Mouse (Mus musculus): ENCODE results near the gene Pid1. TPM values are rescaled to one million over a fixed set of nuclear protein-coding genes. Genes with fewer than 3 reads are reported as not detected.
"Not testable (repeated sequence)": the region's sequence is repeated elsewhere in the genome, so short reads cannot be mapped to it uniquely, and the experiment has no call there.

The Pid1 gene
- polyA plus RNA-seq, 1 experiment from 2014 or later = 59.5 TPM

DNA sequence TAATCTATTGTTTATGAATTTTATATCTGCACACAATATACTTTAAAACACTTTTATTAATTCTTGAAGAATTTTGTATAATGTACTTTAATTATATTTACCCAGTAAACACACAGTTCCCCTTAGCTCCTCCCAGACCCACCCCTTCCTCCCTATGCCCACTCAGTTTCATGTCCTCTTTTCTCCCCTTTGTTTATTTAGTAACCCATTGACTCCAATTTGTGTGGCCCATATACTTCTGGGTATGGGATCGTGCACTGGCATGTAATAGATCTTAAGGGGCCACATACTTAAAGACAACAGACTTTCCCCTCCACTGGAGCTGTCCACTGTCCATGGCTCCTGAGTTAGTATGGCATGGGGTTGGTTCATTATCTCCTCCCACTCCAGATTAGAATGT, 112.8 kb downstream of the Pid1 start:
- Histone ChIP-seq H3K9ac (no peak overlapping the region), H3K4me1 (peaks cover 12% of the 10 kb centered on the region), H3K4me2 (no peak overlapping the region), H3K36me3 (ENCODE audit: poor library complexity, severe bottlenecking) (no peaks in the 10 kb centered on the region), H3K27me3 (no peaks in the 10 kb centered on the region), H3K4me3 (no peak overlapping the region), H3K27ac (no peak overlapping the region), H3K9me3 (replicated peaks) (no peaks in the 10 kb centered on the region)
- ATAC-seq = no peak
- 46% methylated on average over 1 of the region's 1 CpGs for WGBS

- H3K4me2 ChIP-seq = no peak overlapping the region
- H3K9ac ChIP-seq = no peak overlapping the region
- 86% methylated on average over 1 of the region's 1 CpGs for WGBS
- H3K27me3 ChIP-seq = no peaks in the 10 kb centered on the region
- peaks cover 12% of the 10 kb centered on the region for H3K4me1 ChIP-seq
- H3K27ac ChIP-seq = no peak overlapping the region
- H3K36me3 ChIP-seq (ENCODE audit: poor library complexity, severe bottlenecking) = no peaks in the 10 kb centered on the region
- H3K9me3 ChIP-seq (replicated peaks) = no peaks in the 10 kb centered on the region
- H3K4me3 ChIP-seq = no peak overlapping the region
- no peak for ATAC-seq
Measured at GRCm38 (mm10) chr1:84250770-84251169, 113.2 kb downstream of the Pid1 start.

GRCm38 (mm10) chr1:84249772-84250338, 114.1 kb downstream of the Pid1 start:
- Histone ChIP-seq H3K4me3 (no peak overlapping the region), H3K36me3 (ENCODE audit: poor library complexity, severe bottlenecking) (no peaks in the 10 kb centered on the region), H3K4me2 (no peak overlapping the region), H3K9me3 (replicated peaks) (no peaks in the 10 kb centered on the region), H3K9ac (no peak overlapping the region), H3K27ac (no peak overlapping the region), H3K27me3 (no peaks in the 10 kb centered on the region), H3K4me1 (peaks cover 12% of the 10 kb centered on the region)
- WGBS = 45% methylated on average over 6 of the region's 6 CpGs
- peak; percentile 70 for ATAC-seq

- Histone ChIP-seq H3K4me3 (no peak overlapping the region), H3K36me3 (ENCODE audit: poor library complexity, severe bottlenecking) (no peaks in the 10 kb centered on the region), H3K27me3 (no peaks in the 10 kb centered on the region), H3K4me1 (peaks cover 12% of the 10 kb centered on the region), H3K9me3 (replicated peaks) (no peaks in the 10 kb centered on the region), H3K9ac (no peak overlapping the region), H3K27ac (no peak overlapping the region), H3K4me2 (no peak overlapping the region)
- no peak for ATAC-seq
- WGBS = 90% methylated on average over 3 of the region's 3 CpGs
Measured at GRCm38 (mm10) chr1:84247111-84247510, 116.9 kb downstream of the Pid1 start.

DNA sequence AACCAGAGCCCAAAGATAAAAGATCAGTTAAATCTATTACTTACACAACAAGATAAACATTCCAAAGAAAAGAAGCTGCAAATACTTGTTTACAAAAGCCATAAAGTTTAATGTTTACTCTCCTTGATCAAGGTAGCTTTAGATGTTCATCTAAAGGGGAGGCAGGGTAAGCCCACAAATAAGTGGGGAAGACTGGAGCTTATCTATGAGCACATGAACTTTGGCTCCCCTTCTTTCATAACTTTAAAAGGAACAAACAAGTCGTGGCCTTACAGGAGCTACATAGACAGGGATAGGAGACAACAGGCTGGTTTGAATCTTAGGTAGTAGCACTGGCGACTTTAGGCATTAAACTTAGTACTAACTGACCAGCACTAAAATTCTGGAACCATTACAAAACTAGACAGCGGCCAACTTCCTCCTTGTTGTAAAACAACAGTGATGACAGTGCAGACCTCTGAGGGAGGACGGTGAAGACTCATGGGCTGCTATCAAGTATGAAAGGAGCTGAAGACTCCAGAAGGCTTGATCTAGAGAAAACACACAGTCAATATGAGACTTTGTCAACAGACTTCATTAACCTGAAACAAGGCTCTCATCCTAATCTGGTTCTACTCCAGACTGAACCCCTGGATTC, 122.7 kb downstream of the Pid1 start:
- Histone ChIP-seq H3K9ac (no peak overlapping the region), H3K9me3 (replicated peaks) (no peaks in the 10 kb centered on the region), H3K36me3 (ENCODE audit: poor library complexity, severe bottlenecking) (no peaks in the 10 kb centered on the region), H3K4me2 (no peak overlapping the region), H3K27me3 (no peaks in the 10 kb centered on the region), H3K27ac (no peak overlapping the region), H3K4me1 (no peaks in the 10 kb centered on the region), H3K4me3 (no peak overlapping the region)
- 94% methylated on average over 4 of the region's 4 CpGs for WGBS
- no peak for ATAC-seq

- ATAC-seq = no peak
- WGBS = 94% methylated on average over 2 of the region's 2 CpGs
- H3K4me3 ChIP-seq = no peak overlapping the region
Measured at GRCm38 (mm10) chr1:84240203-84240602, 123.8 kb downstream of the Pid1 start.

GRCm38 (mm10) chr1:84230431-84230830, 133.5 kb downstream of the Pid1 start:
- H3K27ac ChIP-seq = no peak overlapping the region
- H3K4me2 ChIP-seq = no peak overlapping the region
- H3K9ac ChIP-seq = no peak overlapping the region
- no peak overlapping the region for H3K4me3 ChIP-seq
- WGBS = 81% methylated on average over 2 of the region's 2 CpGs
- no peaks in the 10 kb centered on the region for H3K27me3 ChIP-seq
- no peaks in the 10 kb centered on the region for H3K9me3 ChIP-seq (replicated peaks)
- H3K4me1 ChIP-seq = no peaks in the 10 kb centered on the region
- H3K36me3 ChIP-seq (ENCODE audit: poor library complexity, severe bottlenecking) = no peaks in the 10 kb centered on the region
- ATAC-seq = no peak

More at GRCm38 (mm10) chr1:84240203-84240602, 123.8 kb downstream of the Pid1 start:
- H3K4me1 ChIP-seq = no peaks in the 10 kb centered on the region
- no peaks in the 10 kb centered on the region for H3K27me3 ChIP-seq
- H3K9ac ChIP-seq = no peak overlapping the region
- no peaks in the 10 kb centered on the region for H3K36me3 ChIP-seq (ENCODE audit: poor library complexity, severe bottlenecking)
- no peak overlapping the region for H3K27ac ChIP-seq
- H3K4me2 ChIP-seq = no peak overlapping the region
- H3K9me3 ChIP-seq (replicated peaks) = no peaks in the 10 kb centered on the region

- WGBS = 89% methylated on average over 7 of the region's 7 CpGs
- no peak overlapping the region for H3K9ac ChIP-seq
- no peak overlapping the region for H3K4me2 ChIP-seq
- ATAC-seq = no peak
- no peak overlapping the region for H3K4me3 ChIP-seq
- H3K27ac ChIP-seq = no peak overlapping the region
- no peaks in the 10 kb centered on the region for H3K27me3 ChIP-seq
- H3K4me1 ChIP-seq = no peaks in the 10 kb centered on the region
- H3K9me3 ChIP-seq (replicated peaks) = no peaks in the 10 kb centered on the region
- no peaks in the 10 kb centered on the region for H3K36me3 ChIP-seq (ENCODE audit: poor library complexity, severe bottlenecking)
Measured at GRCm38 (mm10) chr1:84225626-84226025, 138.4 kb downstream of the Pid1 start.

- no peak for ATAC-seq
- Histone ChIP-seq H3K27ac (no peak overlapping the region), H3K9ac (no peak overlapping the region), H3K27me3 (no peaks in the 10 kb centered on the region), H3K4me3 (no peak overlapping the region), H3K4me1 (0 out of 2 replicates have a peak, but pooled peaks cover 5% of the 10 kb centered on the region), H3K4me2 (no peak overlapping the region), H3K36me3 (ENCODE audit: poor library complexity, severe bottlenecking) (no peaks in the 10 kb centered on the region), H3K9me3 (replicated peaks) (no peaks in the 10 kb centered on the region)
- WGBS = 83% methylated on average over 1 of the region's 1 CpGs
Measured at GRCm38 (mm10) chr1:84222051-84222450, 141.9 kb downstream of the Pid1 start.

DNA sequence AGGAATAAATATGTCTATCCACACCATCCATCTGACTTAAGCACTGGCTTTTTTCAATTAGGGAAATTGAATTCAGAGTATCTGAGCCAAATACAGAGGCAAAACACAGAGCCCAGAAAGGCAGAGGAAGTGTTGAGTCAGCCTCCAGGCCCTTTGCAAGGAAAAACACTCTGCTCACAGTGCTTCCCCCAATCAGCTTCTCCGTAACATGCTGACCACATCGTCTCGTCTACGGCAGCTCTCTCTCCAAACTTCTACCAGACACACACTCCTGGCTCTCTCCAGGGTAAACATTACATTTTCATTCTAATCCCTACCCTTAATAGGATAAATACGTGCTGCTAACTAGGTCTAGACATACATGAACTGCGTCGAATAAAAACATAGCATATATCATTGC, 145.4 kb downstream of the Pid1 start:
- Histone ChIP-seq H3K4me3 (no peak overlapping the region), H3K36me3 (ENCODE audit: poor library complexity, severe bottlenecking) (no peaks in the 10 kb centered on the region), H3K4me2 (no peak overlapping the region), H3K27ac (no peak overlapping the region), H3K9me3 (replicated peaks) (no peaks in the 10 kb centered on the region), H3K27me3 (no peaks in the 10 kb centered on the region), H3K4me1 (0 out of 2 replicates have a peak, but pooled peaks cover 5% of the 10 kb centered on the region), H3K9ac (no peak overlapping the region)
- ATAC-seq = no peak
- WGBS = 78% methylated on average over 7 of the region's 7 CpGs

- H3K9me3 ChIP-seq (replicated peaks) = no peaks in the 10 kb centered on the region
- H3K27ac ChIP-seq = no peak overlapping the region
- no peaks in the 10 kb centered on the region for H3K27me3 ChIP-seq
- 15% methylated on average over 2 of the region's 2 CpGs for WGBS
- H3K4me2 ChIP-seq = no peak overlapping the region
- ATAC-seq = no peak
- H3K36me3 ChIP-seq (ENCODE audit: poor library complexity, severe bottlenecking) = no peaks in the 10 kb centered on the region
- H3K4me3 ChIP-seq = no peak overlapping the region
- no peak overlapping the region for H3K9ac ChIP-seq
- peaks cover 9% of the 10 kb centered on the region for H3K4me1 ChIP-seq
Measured at GRCm38 (mm10) chr1:84217777-84218176, 146.2 kb downstream of the Pid1 start.

GRCm38 (mm10) chr1:84211507-84211906, 152.5 kb downstream of the Pid1 start:
- peak overlapping the region; percentile 0; the same call in 1 of the 2 replicates for H3K4me2 ChIP-seq
- 29% methylated on average over 9 of the region's 9 CpGs for WGBS
- no peak overlapping the region for H3K4me3 ChIP-seq
- ATAC-seq = no peak
- no peaks in the 10 kb centered on the region for H3K9me3 ChIP-seq (replicated peaks)
- peaks cover 17% of the 10 kb centered on the region for H3K4me1 ChIP-seq
- no peaks in the 10 kb centered on the region for H3K36me3 ChIP-seq (ENCODE audit: poor library complexity, severe bottlenecking)
- H3K27ac ChIP-seq = no peak overlapping the region
- H3K9ac ChIP-seq = no peak overlapping the region
- no peaks in the 10 kb centered on the region for H3K27me3 ChIP-seq

DNA sequence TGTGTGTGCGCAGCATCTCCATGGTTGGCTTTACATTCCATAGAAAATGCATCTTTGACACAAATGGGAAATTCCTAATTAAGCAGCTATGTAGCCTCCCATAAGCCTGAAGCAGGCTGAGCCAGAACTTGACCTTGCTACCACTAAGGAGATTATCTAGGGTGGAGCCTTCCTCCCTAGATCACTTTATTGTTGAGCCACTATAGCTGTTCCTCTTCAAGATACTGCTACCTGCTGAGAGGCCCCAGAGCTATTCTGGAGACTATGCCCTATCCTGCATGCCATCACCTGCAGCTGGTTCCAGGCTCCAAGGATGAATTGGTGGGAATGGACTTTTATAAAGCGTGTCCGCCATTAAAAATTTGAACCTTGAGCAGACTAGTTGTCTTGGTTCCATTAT, 158.2 kb downstream of the Pid1 start:
- not testable (repeated sequence) for H3K4me1 ChIP-seq; H3K4me3 ChIP-seq; H3K27ac ChIP-seq; ATAC-seq; H3K9ac ChIP-seq; H3K27me3 ChIP-seq; H3K36me3 ChIP-seq (ENCODE audit: poor library complexity, severe bottlenecking); H3K9me3 ChIP-seq (replicated peaks); H3K4me2 ChIP-seq
- WGBS = 97% methylated on average over 3 of the region's 3 CpGs

Measured in forebrain, embryonic 13.5 days (tissue).